Mouse (Mus musculus) lung, embryonic 14.5 days (tissue): Measurements from ENCODE around the gene Gimap3. TPM values are rescaled to one million over a fixed set of nuclear protein-coding genes. Genes with fewer than 3 reads are reported as not detected.

Source experiments
- ATAC-seq: fragments of 200-750 bp; cut with Nextera tagmentation; 2 replicates; pipeline ENCODE4 v1.8.0; 2017; ENCODE audit warnings: mild to moderate bottlenecking, moderate TSS enrichment, moderate library complexity; ENCODE audit not compliant: insufficient read depth
- DNase-seq: peaks from one replicate; pipeline ENCODE4 v3.0.0-alpha.2; 2015
- H3K27ac ChIP-seq: fragments of 300-500 bp; sonication (generic); 2 replicates; pipeline ENCODE4 v1.5.1; 2014; ENCODE audit warnings: low read depth, mild to moderate bottlenecking, moderate library complexity
- H3K27me3 ChIP-seq: fragments of 300-500 bp; sonication (generic); 2 replicates; pipeline ENCODE4 v1.6.1; 2014; ENCODE audit warnings: low read length, control low read depth; ENCODE audit not compliant: insufficient read depth
- H3K36me3 ChIP-seq: fragments of 300-500 bp; sonication (generic); 2 replicates; pipeline ENCODE4 v1.6.1; 2014; ENCODE audit warnings: control low read depth; ENCODE audit not compliant: insufficient read depth
- H3K4me1 ChIP-seq: fragments of 300-500 bp; sonication (generic); 2 replicates; pipeline ENCODE4 v1.6.1; 2014; ENCODE audit warnings: antibody characterized with exemption, control low read depth; ENCODE audit not compliant: insufficient read depth
- H3K4me2 ChIP-seq: fragments of 300-500 bp; sonication (generic); 2 replicates; pipeline ENCODE4 v1.6.1; 2014; ENCODE audit warnings: mild to moderate bottlenecking
- H3K4me3 ChIP-seq: fragments of 300-500 bp; sonication (generic); 2 replicates; pipeline ENCODE4 v1.5.1; 2014; ENCODE audit warnings: low read depth, low read length
- H3K9ac ChIP-seq: fragments of 300-500 bp; sonication (generic); 2 replicates; pipeline ENCODE4 v1.6.1; 2014
- H3K9me3 ChIP-seq: fragments of 300-500 bp; sonication (generic); 2 replicates; pipeline ENCODE4 v1.6.1; 2016; ENCODE audit warnings: low read depth, low read length, control low read depth
- CTCF ChIP-seq: IDR thresholded peaks from 2 replicates; pipeline ENCODE4 v1.5.1; 2016; ENCODE audit warnings: antibody characterized with exemption, low read depth
- WGBS: fragments of 180-500 bp; shearing (Covaris S2); extraction: QIAGEN DNeasy Blood & Tissue Kit; methylation state at CpG from one replicate; pipeline ENCODE4 v1.1.7; 2014; 5-methylcytosine and 5-hydroxymethylcytosine counted together
- polyA plus RNA-seq: library from polyadenylated mRNA; unstranded; fragments of >200 nt; fragmentation: Nextera tagmentation; extraction: Ambion mirVana; gene quantifications from 2 replicates; pipeline ENCODE4 v1.2.1, GENCODE M21; 2014

Gimap3 gene
- polyA plus RNA-seq, 1 experiment from 2014 or later = not detected

GRCm38 (mm10) chr6:48718455-48718854, 52.2 kb downstream of the Gimap3 start, which contains the start of the genes Gm28053 and Gimap7:
TSS of gene Gm28053 (plus strand) at chr6:48718607.
TSS of gene Gimap7 (plus strand) at chr6:48718621.
- no peak within 1 kb of the TSS for H3K9ac ChIP-seq
- H3K4me2 ChIP-seq = no peak within 1 kb of the TSS
- TF ChIP-seq CTCF = no peak
- H3K4me1 ChIP-seq = no peaks in the 10 kb centered on the region
- no peak within 1 kb of the TSS for H3K4me3 ChIP-seq
- DNase-seq = no peak
- no peaks in the 10 kb centered on the region for H3K27me3 ChIP-seq
- WGBS = 51% methylated on average over 2 of the region's 2 CpGs
- H3K36me3 ChIP-seq = no peaks in the 10 kb centered on the region
- ATAC-seq = no peak
- no peaks in the 10 kb centered on the region for H3K9me3 ChIP-seq
- H3K27ac ChIP-seq = no peak within 1 kb of the TSS

Other genes with a start within 250 kb of the Gimap3 start
- gene Atp6v0e2, start 233.2 kb downstream of the Gimap3 start, polyA plus RNA-seq = 7.4 and 7.9 TPM in 2 replicates
- gene Lrrc61, start 216.1 kb downstream of the Gimap3 start, polyA plus RNA-seq = 5.4 and 7.8 TPM in 2 replicates
- 43.1 and 47.0 TPM in 2 replicates for gene Rarres2, start 198.1 kb downstream of the Gimap3 start, polyA plus RNA-seq
- gene Gm45021, start 181.2 kb downstream of the Gimap3 start, polyA plus RNA-seq = not detected in 2 replicates
- 30.3 and 31.5 TPM in 2 replicates for gene Repin1, start 177.0 kb downstream of the Gimap3 start, polyA plus RNA-seq
- gene Gm44965, start 176.9 kb downstream of the Gimap3 start, polyA plus RNA-seq = not detected in 2 replicates
- gene Zfp775, start 168.8 kb downstream of the Gimap3 start, polyA plus RNA-seq = 7.6 and 7.8 TPM in 2 replicates
- gene AI854703, start 144.1 kb downstream of the Gimap3 start, polyA plus RNA-seq = 0.34 and 0.49 TPM in 2 replicates
- gene Gimap8, start 123.6 kb downstream of the Gimap3 start, polyA plus RNA-seq = 1.3 and 1.5 TPM in 2 replicates
- 11.7 and 12.7 TPM in 2 replicates for gene Gimap9, start 94.7 kb downstream of the Gimap3 start, polyA plus RNA-seq
- 25.6 and 27.8 TPM in 2 replicates for gene Gimap4, start 86.3 kb downstream of the Gimap3 start, polyA plus RNA-seq
- gene Gimap6, start 62.6 kb downstream of the Gimap3 start, polyA plus RNA-seq = 38.0 and 38.5 TPM in 2 replicates
- 3.8 and 3.9 TPM in 2 replicates for gene Gm28053, start 52.2 kb downstream of the Gimap3 start, polyA plus RNA-seq
- not detected in 2 replicates for gene Gimap7, start 52.2 kb downstream of the Gimap3 start, polyA plus RNA-seq
- 35.3 and 37.2 TPM in 2 replicates for gene Gimap1, start 31.8 kb downstream of the Gimap3 start, polyA plus RNA-seq
- 20.7 and 21.7 TPM in 2 replicates for gene Gimap5, start 24.7 kb downstream of the Gimap3 start, polyA plus RNA-seq
- gene Tmem176a, start 70.1 kb upstream of the Gimap3 start, polyA plus RNA-seq = 213 and 226 TPM in 2 replicates
- 387 and 409 TPM in 2 replicates for gene Tmem176b, start 70.6 kb upstream of the Gimap3 start, polyA plus RNA-seq
- not detected in 2 replicates for gene Aoc1, start 102.0 kb upstream of the Gimap3 start, polyA plus RNA-seq
- gene 1600015I10Rik, start 159.0 kb upstream of the Gimap3 start, polyA plus RNA-seq = not detected in 2 replicates
- not detected in 2 replicates for gene Doxl2, start 204.1 kb upstream of the Gimap3 start, polyA plus RNA-seq
- gene Svs1, start 216.0 kb upstream of the Gimap3 start, polyA plus RNA-seq = not detected in 2 replicates